Mouse (Mus musculus): ENCODE measurements around the gene Top1.

GRCm38 (mm10) chr2:160722714-160723113, 77.0 kb downstream of the Top1 start:
- no peak for TF ChIP-seq TBP (conservative IDR thresholded peaks at IDR 0.05; ENCODE audit: low read depth, low read length)
- TF ChIP-seq SIN3A (IDR thresholded peaks at IDR 0.05; ENCODE audit: low read length): no peak
- no peak for TF ChIP-seq UBTF (IDR thresholded peaks at IDR 0.05; ENCODE audit: low read depth, low read length)
- TF ChIP-seq CTCF (conservative IDR thresholded peaks at IDR 0.05 in 1 of 2, IDR thresholded peaks at IDR 0.05 in 1 of 2; ENCODE audit: low read depth in 2 of 2, low read length in 2 of 2): no peak
- no peak for TF ChIP-seq POLR2A (IDR thresholded peaks at IDR 0.05; ENCODE audit: low read depth, low read length)

All from CH12.LX (cell line).